Comparison of ENCODE assay signal across 19 mouse cellular contexts in genomic region chr6:43462189-43462848, GRCm38 (mm10).
A peak's percentile ranks its signal among the peaks of the same experiment; 100 is the strongest.
DNase-seq lines count a peak whose midpoint lies in the region; ATAC-seq and TF ChIP-seq lines count a peak whose summit lies in the region.
"Had no signal": no experiment of that assay in that cellular context is flagged by ENCODE, and none has a peak within 500 bp of the region (broad histone marks: within the 10 kb centered on the region; RNA-seq: fewer than 3 reads in every experiment).

No protein-coding gene starts in this region.

- TF ChIP-seq CTCF in lung, postnatal 0 days (IDR thresholded peaks at IDR 0.05), result no peak
- no peak for TF ChIP-seq CTCF in bone marrow macrophage, adult 2 months (IDR thresholded peaks at IDR 0.05; ENCODE audit: low read depth, low read length)

- H3K9ac ChIP-seq in forebrain, embryonic 15.5 days (replicated peaks), result no peak overlapping the region
- no peak overlapping the region for H3K9ac ChIP-seq in lung, postnatal 0 days (replicated peaks; ENCODE audit: low read depth)
- H3K9ac ChIP-seq: kidney, embryonic 15.5 days; limb, embryonic 12.5 days; liver, embryonic 14.5 days; stomach, embryonic 15.5 days had no signal

- no peak for TF ChIP-seq EP300 in lung, postnatal 0 days (IDR thresholded peaks at IDR 0.05)

- no peak overlapping the region for H3K27ac ChIP-seq in forebrain, embryonic 15.5 days (replicated peaks)
- H3K27ac ChIP-seq in forebrain, embryonic 10.5 days, result no peak overlapping the region
- H3K27ac ChIP-seq in lung, postnatal 0 days (ENCODE audit: low read length), result no peak overlapping the region
- H3K27ac ChIP-seq in bone marrow macrophage, adult 2 months (ENCODE audit: insufficient read depth, low read depth, low read length), result peak overlapping the region; percentile 61
- H3K27ac ChIP-seq: embryonic facial prominence, embryonic 10.5 days; kidney, embryonic 15.5 days; limb, embryonic 12.5 days; liver, embryonic 14.5 days; stomach, embryonic 15.5 days had no signal

- no peak overlapping the region for H3K4me2 ChIP-seq in forebrain, embryonic 15.5 days (replicated peaks)
- no peak overlapping the region for H3K4me2 ChIP-seq in lung, postnatal 0 days (replicated peaks; ENCODE audit: low read depth, low read length)
- H3K4me2 ChIP-seq: heart, embryonic 11.5 days; kidney, embryonic 15.5 days; limb, embryonic 12.5 days; stomach, embryonic 15.5 days had no signal

- DNase-seq in forebrain, embryonic 10.5 days (ENCODE audit: extremely low spot score, low spot score), result no peak
- peak; percentile 15 for DNase-seq in lung, postnatal 0 days (ENCODE audit: low spot score)
- DNase-seq in lung, postnatal 14 days, result no peak
- no peak for DNase-seq in ovary, postnatal 14 days (ENCODE audit: low spot score)
- DNase-seq: adrenal gland, postnatal 25 days; cerebellum, postnatal 25 days; gastrocnemius, postnatal 36 days; heart, postnatal 14 days; right cerebral cortex, postnatal 14 days; thymus, adult 2 months had no signal

- no peaks in the 10 kb centered on the region for H3K9me3 ChIP-seq in forebrain, embryonic 15.5 days
- no peaks in the 10 kb centered on the region for H3K9me3 ChIP-seq in forebrain, embryonic 10.5 days
- H3K9me3 ChIP-seq in lung, postnatal 0 days (ENCODE audit: low read length), result no peaks in the 10 kb centered on the region
- H3K9me3 ChIP-seq: embryonic facial prominence, embryonic 10.5 days; kidney, embryonic 15.5 days; limb, embryonic 12.5 days; stomach, embryonic 15.5 days had no signal

- ATAC-seq in forebrain, embryonic 15.5 days (replicated peaks), result peak; percentile 92
- no peak for ATAC-seq in lung, postnatal 0 days
- ATAC-seq in granulocyte monocyte progenitor cell, adult 5-6 weeks (replicated peaks; ENCODE audit: poor library complexity, severe bottlenecking), result peak; percentile 91

- no peak for TF ChIP-seq POLR2A in bone marrow macrophage, adult 2 months (IDR thresholded peaks at IDR 0.05; ENCODE audit: borderline replicate concordance, low read depth, low read length)

- no peaks in the 10 kb centered on the region for H3K36me3 ChIP-seq in forebrain, embryonic 15.5 days
- H3K36me3 ChIP-seq in forebrain, embryonic 10.5 days (replicated peaks), result no peaks in the 10 kb centered on the region
- no peaks in the 10 kb centered on the region for H3K36me3 ChIP-seq in lung, postnatal 0 days (ENCODE audit: insufficient read depth, low read length)
- H3K36me3 ChIP-seq: embryonic facial prominence, embryonic 10.5 days; kidney, embryonic 15.5 days; limb, embryonic 12.5 days; stomach, embryonic 15.5 days had no signal

- H3K4me3 ChIP-seq in forebrain, embryonic 15.5 days, result no peak overlapping the region
- no peak overlapping the region for H3K4me3 ChIP-seq in forebrain, embryonic 10.5 days
- no peak overlapping the region for H3K4me3 ChIP-seq in lung, postnatal 0 days (ENCODE audit: low read depth, low read length)
- H3K4me3 ChIP-seq in bone marrow macrophage, adult 2 months (ENCODE audit: insufficient read depth, low read length), result peak overlapping the region; percentile 35
- H3K4me3 ChIP-seq: embryonic facial prominence, embryonic 10.5 days; kidney, embryonic 15.5 days; limb, embryonic 12.5 days; stomach, embryonic 15.5 days had no signal

- no peaks in the 10 kb centered on the region for H3K27me3 ChIP-seq in forebrain, embryonic 15.5 days
- H3K27me3 ChIP-seq in forebrain, embryonic 10.5 days (ENCODE audit: poor library complexity, severe bottlenecking), result no peaks in the 10 kb centered on the region
- no peaks in the 10 kb centered on the region for H3K27me3 ChIP-seq in lung, postnatal 0 days (replicated peaks; ENCODE audit: insufficient read depth, low read length)
- H3K27me3 ChIP-seq: kidney, embryonic 15.5 days; limb, embryonic 12.5 days; stomach, embryonic 15.5 days had no signal

- 41% methylated on average over 2 of the region's 2 CpGs for WGBS in forebrain, embryonic 15.5 days
- WGBS in forebrain, embryonic 10.5 days, result 91% methylated on average over 2 of the region's 2 CpGs
- WGBS in lung, postnatal 0 days, result 56% methylated on average over 2 of the region's 2 CpGs

- peaks cover 18% of the 10 kb centered on the region for H3K4me1 ChIP-seq in forebrain, embryonic 15.5 days
- H3K4me1 ChIP-seq in forebrain, embryonic 10.5 days, result 0 out of 2 replicates have a peak, but pooled peaks cover 4% of the 10 kb centered on the region
- no peaks in the 10 kb centered on the region for H3K4me1 ChIP-seq in lung, postnatal 0 days (ENCODE audit: insufficient read depth, low read depth, low read length)
- peaks cover 2% of the 10 kb centered on the region; the same call in 1 of the 2 replicates for H3K4me1 ChIP-seq in bone marrow macrophage, adult 2 months (ENCODE audit: control insufficient read depth, insufficient read depth, low read length)
- H3K4me1 ChIP-seq: embryonic facial prominence, embryonic 10.5 days; limb, embryonic 12.5 days; stomach, embryonic 15.5 days had no signal
